Mouse (Mus musculus): ENCODE measurements around the gene Itm2b. TPM values are rescaled to one million over a fixed set of nuclear protein-coding genes. Genes with fewer than 3 reads are reported as not detected.

Gene Itm2b
- 1,026 and 1,043 TPM in 2 replicates for polyA plus RNA-seq (2012; rRNA removed)

DNA sequence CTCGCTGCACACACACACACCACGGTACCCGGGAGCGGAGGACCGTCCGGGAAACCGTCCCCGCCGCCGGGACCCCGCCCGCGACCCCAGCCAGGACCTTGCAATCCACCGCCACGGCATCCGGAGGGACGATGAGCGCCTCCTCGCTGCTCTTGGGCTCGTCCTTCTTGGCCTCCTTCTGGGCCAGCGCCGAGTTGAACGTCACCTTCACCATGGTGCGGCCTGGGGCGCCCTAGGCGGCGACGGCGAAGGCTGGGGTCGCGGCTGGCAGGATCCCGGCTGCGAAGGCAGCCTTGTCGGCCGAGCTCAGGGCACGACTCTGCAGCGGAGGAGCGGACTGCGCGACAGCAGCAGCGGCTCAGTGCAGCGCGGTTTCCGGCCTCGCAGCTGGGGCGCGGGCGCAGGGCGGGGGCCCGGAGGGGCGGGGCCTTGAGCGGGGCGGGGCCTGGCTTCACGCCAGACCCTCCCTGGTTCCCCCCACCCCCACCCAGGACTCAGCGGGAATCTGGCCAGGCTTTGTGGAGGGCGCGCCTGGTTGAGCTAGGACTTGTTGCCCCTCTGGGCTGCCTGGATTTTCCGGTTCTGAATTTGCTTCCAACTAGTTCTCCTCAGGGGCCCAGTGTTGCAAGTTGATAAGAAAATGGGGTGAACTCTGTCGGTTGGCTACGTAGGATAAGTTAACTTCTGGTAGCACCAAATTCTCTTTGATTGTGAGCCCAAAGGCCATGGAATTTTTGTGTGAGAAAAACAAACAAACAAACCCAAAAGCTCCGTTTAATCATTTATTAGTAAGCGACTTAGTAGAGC is at the start of gene Itm2b:
TSS of gene Itm2b (minus strand) at position 377 of the 807 bp plus-strand sequence.
- TF ChIP-seq CTCF (IDR thresholded peaks at IDR 0.05; ENCODE audit: extremely low read depth, insufficient read depth, low read length) = no peak
- peak; percentile 93 for TF ChIP-seq POLR2A (IDR thresholded peaks at IDR 0.05; ENCODE audit: extremely low read depth, insufficient read depth, low read length)
- Histone ChIP-seq H3K27ac (ENCODE audit: insufficient read depth, low read length) (peak within 1 kb of the TSS; percentile 100), H3K4me1 (ENCODE audit: control insufficient read depth, insufficient read depth, low read length) (peaks cover 7% of the 10 kb centered on the region), H3K4me3 (ENCODE audit: insufficient read depth, low read length) (peak within 1 kb of the TSS; percentile 97)

GRCm38 (mm10) chr14:73433487-73433886 is 48.4 kb upstream of the Itm2b start:
- no peak overlapping the region for H3K4me3 ChIP-seq (ENCODE audit: insufficient read depth, low read length)
- H3K4me1 ChIP-seq (ENCODE audit: control insufficient read depth, insufficient read depth, low read length) = no peaks in the 10 kb centered on the region
- TF ChIP-seq POLR2A (IDR thresholded peaks at IDR 0.05; ENCODE audit: extremely low read depth, insufficient read depth, low read length) (no peak), CTCF (IDR thresholded peaks at IDR 0.05; ENCODE audit: extremely low read depth, insufficient read depth, low read length) (no peak)
- no peak overlapping the region for H3K27ac ChIP-seq (ENCODE audit: insufficient read depth, low read length)

DNA sequence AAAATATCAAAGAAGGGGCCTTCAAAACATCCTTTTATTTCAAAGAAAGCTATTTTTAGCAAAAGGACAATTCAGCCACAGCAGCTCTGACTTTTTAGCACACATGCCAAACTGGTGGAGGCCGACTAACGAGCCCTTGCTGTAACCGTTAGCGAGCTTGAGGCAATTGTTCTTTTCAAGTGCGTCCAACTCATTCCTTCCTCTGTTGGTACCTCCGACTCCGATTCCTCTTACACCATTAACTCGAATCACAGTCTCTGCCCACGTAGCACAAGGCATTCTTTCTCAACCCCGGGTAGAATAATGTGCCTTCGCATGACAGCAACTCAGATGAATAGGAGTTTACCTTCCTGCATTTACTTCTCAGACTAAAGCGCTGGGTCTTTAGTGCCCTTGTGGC is 45.5 kb upstream of the Itm2b start:
- no peak overlapping the region for H3K4me3 ChIP-seq (ENCODE audit: insufficient read depth, low read length)
- no peaks in the 10 kb centered on the region for H3K4me1 ChIP-seq (ENCODE audit: control insufficient read depth, insufficient read depth, low read length)
- no peak for TF ChIP-seq CTCF (IDR thresholded peaks at IDR 0.05; ENCODE audit: extremely low read depth, insufficient read depth, low read length)
- no peak for TF ChIP-seq POLR2A (IDR thresholded peaks at IDR 0.05; ENCODE audit: extremely low read depth, insufficient read depth, low read length)
- H3K27ac ChIP-seq (ENCODE audit: insufficient read depth, low read length) = no peak overlapping the region

GRCm38 (mm10) chr14:73425571-73426041 is 40.5 kb upstream of the Itm2b start:
- Histone ChIP-seq H3K27ac (ENCODE audit: insufficient read depth, low read length) (no peak overlapping the region), H3K4me1 (ENCODE audit: control insufficient read depth, insufficient read depth, low read length) (no peaks in the 10 kb centered on the region), H3K4me3 (ENCODE audit: insufficient read depth, low read length) (no peak overlapping the region)
- TF ChIP-seq POLR2A (IDR thresholded peaks at IDR 0.05; ENCODE audit: extremely low read depth, insufficient read depth, low read length) (no peak), CTCF (IDR thresholded peaks at IDR 0.05; ENCODE audit: extremely low read depth, insufficient read depth, low read length) (no peak)

GRCm38 (mm10) chr14:73424961-73425360 is 39.9 kb upstream of the Itm2b start:
- Histone ChIP-seq H3K4me3 (ENCODE audit: insufficient read depth, low read length) (no peak overlapping the region), H3K4me1 (ENCODE audit: control insufficient read depth, insufficient read depth, low read length) (no peaks in the 10 kb centered on the region), H3K27ac (ENCODE audit: insufficient read depth, low read length) (no peak overlapping the region)
- no peak for TF ChIP-seq POLR2A (IDR thresholded peaks at IDR 0.05; ENCODE audit: extremely low read depth, insufficient read depth, low read length)
- TF ChIP-seq CTCF (IDR thresholded peaks at IDR 0.05; ENCODE audit: extremely low read depth, insufficient read depth, low read length) = no peak

DNA sequence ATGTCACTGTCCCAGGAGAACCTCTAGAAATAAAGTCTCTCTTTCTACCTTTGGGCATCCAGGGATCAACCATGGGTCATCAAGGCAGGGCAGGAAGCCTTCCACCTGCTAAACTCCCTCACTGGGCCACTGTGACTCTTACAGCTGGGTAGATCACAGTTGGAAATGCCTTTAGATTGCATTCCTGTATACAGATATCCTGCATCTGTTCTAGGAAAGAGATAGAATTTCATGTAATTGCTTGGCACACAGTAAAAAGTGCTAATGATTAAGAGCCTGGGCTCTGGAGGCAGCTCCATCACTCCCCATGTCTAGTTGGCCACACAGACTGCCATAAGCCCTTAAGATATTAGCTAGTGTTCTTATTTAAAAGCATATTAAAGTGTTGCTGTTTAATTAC is 38.5 kb upstream of the Itm2b start:
- H3K4me1 ChIP-seq (ENCODE audit: control insufficient read depth, insufficient read depth, low read length) = no peaks in the 10 kb centered on the region
- no peak overlapping the region for H3K27ac ChIP-seq (ENCODE audit: insufficient read depth, low read length)
- H3K4me3 ChIP-seq (ENCODE audit: insufficient read depth, low read length) = no peak overlapping the region
- TF ChIP-seq CTCF (IDR thresholded peaks at IDR 0.05; ENCODE audit: extremely low read depth, insufficient read depth, low read length) (no peak), POLR2A (IDR thresholded peaks at IDR 0.05; ENCODE audit: extremely low read depth, insufficient read depth, low read length) (no peak)

DNA sequence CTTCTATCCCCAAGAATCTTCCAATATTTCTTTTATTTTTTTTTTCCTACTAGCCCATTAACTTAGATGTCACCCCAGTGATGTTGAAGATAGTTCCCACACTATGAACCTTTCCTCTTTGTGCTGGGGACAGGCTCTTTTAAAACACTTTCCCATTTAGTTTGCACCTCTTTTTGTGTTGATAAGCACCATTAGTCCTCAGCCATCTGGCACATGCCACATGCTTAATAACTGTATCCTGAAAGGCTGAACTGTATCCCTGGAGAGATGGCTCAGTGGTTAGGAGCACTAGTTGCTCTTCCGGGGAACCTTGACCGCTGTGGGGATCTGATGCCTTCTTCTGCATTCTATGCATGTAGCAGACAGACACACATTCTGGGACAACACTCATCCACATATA is 37.5 kb upstream of the Itm2b start:
- TF ChIP-seq CTCF (IDR thresholded peaks at IDR 0.05; ENCODE audit: extremely low read depth, insufficient read depth, low read length) (no peak), POLR2A (IDR thresholded peaks at IDR 0.05; ENCODE audit: extremely low read depth, insufficient read depth, low read length) (no peak)
- no peak overlapping the region for H3K27ac ChIP-seq (ENCODE audit: insufficient read depth, low read length)
- H3K4me3 ChIP-seq (ENCODE audit: insufficient read depth, low read length) = no peak overlapping the region

GRCm38 (mm10) chr14:73421580-73421979 is 36.5 kb upstream of the Itm2b start:
- TF ChIP-seq CTCF (IDR thresholded peaks at IDR 0.05; ENCODE audit: extremely low read depth, insufficient read depth, low read length) = no peak
- no peak for TF ChIP-seq POLR2A (IDR thresholded peaks at IDR 0.05; ENCODE audit: extremely low read depth, insufficient read depth, low read length)
- H3K27ac ChIP-seq (ENCODE audit: insufficient read depth, low read length) = no peak overlapping the region
- H3K4me1 ChIP-seq (ENCODE audit: control insufficient read depth, insufficient read depth, low read length) = no peaks in the 10 kb centered on the region
- H3K4me3 ChIP-seq (ENCODE audit: insufficient read depth, low read length) = no peak overlapping the region

More for the DNA sequence above, 37.5 kb upstream of the Itm2b start:
- H3K4me1 ChIP-seq (ENCODE audit: control insufficient read depth, insufficient read depth, low read length) = no peaks in the 10 kb centered on the region

- no peaks in the 10 kb centered on the region for H3K4me1 ChIP-seq (ENCODE audit: control insufficient read depth, insufficient read depth, low read length)
- H3K27ac ChIP-seq (ENCODE audit: insufficient read depth, low read length) = no peak overlapping the region
- TF ChIP-seq POLR2A (IDR thresholded peaks at IDR 0.05; ENCODE audit: extremely low read depth, insufficient read depth, low read length) = no peak
- no peak for TF ChIP-seq CTCF (IDR thresholded peaks at IDR 0.05; ENCODE audit: extremely low read depth, insufficient read depth, low read length)
- no peak overlapping the region for H3K4me3 ChIP-seq (ENCODE audit: insufficient read depth, low read length)
Measured at GRCm38 (mm10) chr14:73420138-73420745, 35.2 kb upstream of the Itm2b start.

- TF ChIP-seq POLR2A (IDR thresholded peaks at IDR 0.05; ENCODE audit: extremely low read depth, insufficient read depth, low read length) (no peak), CTCF (IDR thresholded peaks at IDR 0.05; ENCODE audit: extremely low read depth, insufficient read depth, low read length) (no peak)
- Histone ChIP-seq H3K4me3 (ENCODE audit: insufficient read depth, low read length) (no peak overlapping the region), H3K27ac (ENCODE audit: insufficient read depth, low read length) (no peak overlapping the region), H3K4me1 (ENCODE audit: control insufficient read depth, insufficient read depth, low read length) (no peaks in the 10 kb centered on the region)
Measured at GRCm38 (mm10) chr14:73416511-73416910, 31.4 kb upstream of the Itm2b start.

Measured in cortical plate, adult 2 months (tissue).